Mouse (Mus musculus) heart, embryonic 14.5 days (tissue): ENCODE measurements around the gene Ivd. TPM values are rescaled to one million over a fixed set of nuclear protein-coding genes. Genes with fewer than 3 reads are reported as not detected.

ENCODE experiments used
- ATAC-seq: fragments of 200-750 bp; cut with Nextera tagmentation; 2 replicates; pipeline ENCODE4 v1.8.0; 2017; ENCODE audit warnings: low read depth, moderate TSS enrichment; ENCODE audit not compliant: insufficient number of reproducible peaks, insufficient read depth, low FRiP score
- H3K27ac ChIP-seq, 2 experiments: fragments of 200-500 bp in 1 of 2; fragments of 300-500 bp in 1 of 2; sonication (generic) in 1 of 2; replicated peaks in 1 of 2; 2 replicates each; pipeline ENCODE4 v1.5.1; 2012 to 2014; ENCODE audit warnings: low read depth in 2 of 2, low read length in 2 of 2, control low read depth in 1 of 2, mild to moderate bottlenecking in 1 of 2, mixed read lengths in 1 of 2; ENCODE audit not compliant: control insufficient read depth in 1 of 2, insufficient read depth in 1 of 2
- H3K27me3 ChIP-seq: fragments of 300-500 bp; sonication (generic); 2 replicates; pipeline ENCODE4 v1.6.1; 2014; ENCODE audit warnings: mild to moderate bottlenecking, low read length, control low read depth; ENCODE audit not compliant: control insufficient read depth, insufficient read depth
- H3K36me3 ChIP-seq: fragments of 300-500 bp; sonication (generic); 2 replicates; pipeline ENCODE4 v1.6.1; 2014; ENCODE audit warnings: mild to moderate bottlenecking, control low read depth, low read length, mixed read lengths; ENCODE audit not compliant: control insufficient read depth, insufficient read depth
- H3K4me1 ChIP-seq, 2 experiments: fragments of 200-500 bp in 1 of 2; fragments of 300-500 bp in 1 of 2; sonication (generic) in 1 of 2; 2 replicates each; pipeline ENCODE4 v1.6.1; 2012 to 2014; ENCODE audit warnings: low read length in 2 of 2, control low read depth in 1 of 2, mixed read lengths in 1 of 2; ENCODE audit not compliant: control insufficient read depth in 2 of 2, insufficient read depth in 2 of 2
- H3K4me2 ChIP-seq: fragments of 300-500 bp; sonication (generic); 2 replicates; pipeline ENCODE4 v1.6.1; 2014; ENCODE audit warnings: mild to moderate bottlenecking, low read length
- H3K4me3 ChIP-seq, 2 experiments: fragments of 200-500 bp in 1 of 2; fragments of 300-500 bp in 1 of 2; sonication (generic) in 1 of 2; 2 replicates each; pipeline ENCODE4 v1.5.1; 2012 to 2014; ENCODE audit warnings: low read length in 2 of 2, mild to moderate bottlenecking in 2 of 2, control low read depth in 1 of 2, low read depth in 1 of 2, moderate library complexity in 1 of 2; ENCODE audit not compliant: control insufficient read depth in 1 of 2, insufficient read depth in 1 of 2
- H3K9ac ChIP-seq: fragments of 300-500 bp; sonication (generic); 2 replicates; pipeline ENCODE4 v1.6.1; 2014; ENCODE audit warnings: mild to moderate bottlenecking, low read length
- H3K9me3 ChIP-seq: fragments of 300-500 bp; sonication (generic); 2 replicates; pipeline ENCODE4 v1.6.1; 2016; ENCODE audit warnings: low read length, control low read depth; ENCODE audit not compliant: control insufficient read depth
- WGBS: fragments of 180-500 bp; shearing (Covaris S2); extraction: QIAGEN DNeasy Blood & Tissue Kit; methylation state at CpG from one replicate; pipeline ENCODE4 v1.1.7; 2014; 5-methylcytosine and 5-hydroxymethylcytosine counted together
- polyA plus RNA-seq: library from polyadenylated mRNA; unstranded; fragments of >200 nt; fragmentation: Nextera tagmentation; extraction: Ambion mirVana; gene quantifications from 2 replicates; pipeline ENCODE4 v1.2.1, GENCODE M21; 2014

Gene Ivd
- polyA plus RNA-seq, 1 experiment from 2014 or later: 75.6 TPM

- no peaks in the 10 kb centered on the region for H3K27me3 ChIP-seq
- H3K4me2 ChIP-seq: peak overlapping the region; percentile 97
- peaks cover 11 to 22% of the 10 kb centered on the region in 2 experiments for H3K4me1 ChIP-seq
- peak overlapping the region in 1 of 2 experiments; percentile 65; a peak in 1 of 4 replicates for H3K27ac ChIP-seq
- H3K4me3 ChIP-seq: peak overlapping the region; percentile 72 to 86
- H3K9ac ChIP-seq: peak overlapping the region; percentile 90
- H3K9me3 ChIP-seq: no peaks in the 10 kb centered on the region
- ATAC-seq: no peak
- peaks cover 20% of the 10 kb centered on the region for H3K36me3 ChIP-seq
- 31% methylated on average over 31 of the region's 31 CpGs for WGBS
Measured at GRCm38 (mm10) chr2:118926998-118927739, 65.4 kb downstream of the Ivd start.

Other genes starting within 250 kb of the Ivd start
- gene Pak6, start 198.7 kb upstream of the Ivd start, polyA plus RNA-seq: 8.3 and 8.6 TPM in 2 replicates
- gene Ankrd63, start 158.0 kb upstream of the Ivd start, polyA plus RNA-seq: 2.1 and 3.0 TPM in 2 replicates
- gene Plcb2, start 133.5 kb upstream of the Ivd start, polyA plus RNA-seq: 2.0 and 2.6 TPM in 2 replicates
- gene Inafm2, start 116.2 kb upstream of the Ivd start, polyA plus RNA-seq: 64.4 and 68.0 TPM in 2 replicates
- gene Ccdc9b, start 99.3 kb upstream of the Ivd start, polyA plus RNA-seq: 1.7 and 2.2 TPM in 2 replicates
- not detected in 2 replicates for gene Phgr1, start 89.2 kb upstream of the Ivd start, polyA plus RNA-seq
- gene Disp2, start 82.2 kb upstream of the Ivd start, polyA plus RNA-seq: 0.18 and 0.27 TPM in 2 replicates
- 89.1 and 106 TPM in 2 replicates for gene Knstrn, start 48.0 kb upstream of the Ivd start, polyA plus RNA-seq
- gene Bahd1, start 38.4 kb downstream of the Ivd start, polyA plus RNA-seq: 1.0 and 1.6 TPM in 2 replicates
- gene Chst14, start 64.5 kb downstream of the Ivd start, polyA plus RNA-seq: 21.3 and 25.7 TPM in 2 replicates
- 17.7 and 17.9 TPM in 2 replicates for gene Ccdc32, start 167.4 kb downstream of the Ivd start, polyA plus RNA-seq
- 3.3 and 4.5 TPM in 2 replicates for gene Rpusd2, start 172.8 kb downstream of the Ivd start, polyA plus RNA-seq
- 25.6 and 29.5 TPM in 2 replicates for gene Knl1, start 185.2 kb downstream of the Ivd start, polyA plus RNA-seq